Mouse (Mus musculus): ENCODE results near the gene Tbcd. TPM values are rescaled to one million over a fixed set of nuclear protein-coding genes. Genes with fewer than 3 reads are reported as not detected.

Tbcd gene
- 85.6 and 86.7 TPM in 2 replicates for total RNA-seq (2012; rRNA removed)
- 57.7 and 62.1 TPM in 2 replicates for total RNA-seq (2014; rRNA removed)
- 70.4 and 73.3 TPM in 2 replicates for polyA plus RNA-seq (2012; ENCODE audit: insufficient read length, low read depth)

DNA sequence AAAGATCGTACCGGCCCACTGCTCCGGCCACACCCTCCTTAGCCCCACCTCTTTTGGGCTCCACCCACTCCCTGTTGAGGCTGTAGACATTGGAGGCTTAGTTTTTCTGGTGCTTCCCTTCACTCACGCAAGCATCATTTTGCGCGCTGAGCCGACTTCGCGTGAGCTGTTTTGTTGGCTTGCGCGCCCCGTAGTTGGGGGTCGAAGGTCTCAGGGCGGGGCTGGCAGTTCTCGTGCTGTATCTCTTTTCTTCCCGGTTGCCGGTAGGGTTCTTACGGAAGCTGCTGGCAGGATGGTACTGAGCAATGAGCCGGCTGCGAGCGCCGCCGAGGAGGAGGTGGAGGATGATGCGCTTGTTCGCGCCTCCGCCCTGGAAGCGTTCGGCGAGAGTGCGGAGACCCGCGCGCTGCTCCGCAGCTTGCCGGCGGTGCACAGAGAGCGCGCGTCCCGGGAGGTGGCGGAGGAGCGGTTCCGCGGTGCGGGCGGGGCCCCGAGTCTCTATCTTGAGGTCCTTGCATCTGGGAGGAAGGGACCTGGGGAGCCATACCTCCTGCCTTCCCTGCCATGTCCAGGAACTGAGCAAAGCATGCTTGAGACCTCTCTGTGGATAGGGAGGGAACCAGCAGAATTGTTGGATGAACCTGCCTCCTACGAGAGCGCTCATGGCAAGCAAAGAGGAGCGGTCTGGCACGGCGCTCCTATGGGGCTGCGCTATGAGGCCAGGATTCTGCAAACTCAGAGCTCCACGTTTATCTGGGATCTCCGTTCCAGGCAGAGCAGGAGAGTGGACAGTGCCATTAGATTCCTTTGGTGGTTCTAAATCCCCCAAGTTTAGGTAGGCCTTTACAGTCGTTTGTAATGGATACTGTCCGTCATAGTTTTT, at the start of gene Tbcd:
Tbcd (plus strand) TSS at position 197 of the 883 bp plus-strand sequence.
- H3K27ac ChIP-seq (ENCODE audit: insufficient read depth, low read depth) = peak within 1 kb of the TSS; percentile 11
- dilution Hi-C loops (cut with MboI; ENCODE audit: extremely low pct_ligation_motif_present, extremely low pct_unique_long_range_greater_than_20kb, low sequenced_read_pairs) (no loop called here), in situ Hi-C loops (cut with MboI; ENCODE audit: low pct_ligation_motif_present, low pct_unique_long_range_greater_than_20kb, low sequenced_read_pairs) (no loop called here)
- H3K27me3 ChIP-seq (replicated peaks) = peaks cover 18% of the 10 kb centered on the region
- peaks cover 9 to 24% of the 10 kb centered on the region in 2 experiments for H3K4me1 ChIP-seq (ENCODE audit: control insufficient read depth in 1 of 2, insufficient read depth in 2 of 2)
- H3K9me3 ChIP-seq (replicated peaks; ENCODE audit: low read length) = no peaks in the 10 kb centered on the region
- H3K36me3 ChIP-seq (replicated peaks in 1 of 2; ENCODE audit: control insufficient read depth in 1 of 2, insufficient read depth in 1 of 2, low read length in 1 of 2) = peaks cover 13 to 29% of the 10 kb centered on the region in 2 experiments
- peak within 1 kb of the TSS; percentile 74 for H3K9ac ChIP-seq (ENCODE audit: insufficient read depth, low read depth)
- peak within 1 kb of the TSS; percentile 81 to 98 (median 89) for H3K4me3 ChIP-seq (replicated peaks in 1 of 3; ENCODE audit: low read depth in 2 of 3, low read length in 2 of 3, poor library complexity in 1 of 3)
- DNase-seq (ENCODE audit: extremely low read depth) = peak; percentile 99
- H3K4me2 ChIP-seq (ENCODE audit: insufficient read depth, low read depth, poor library complexity, severe bottlenecking) = peak within 1 kb of the TSS; percentile 96
- H3K79me2 ChIP-seq (replicated peaks; ENCODE audit: control insufficient read depth, extremely low read depth, insufficient read depth, poor library complexity, severe bottlenecking) = peaks cover 6% of the 10 kb centered on the region; the same call in 1 of the 2 replicates
- TF ChIP-seq MYC (IDR thresholded peaks at IDR 0.05; ENCODE audit: low read depth, low read length) (peak; percentile 83), RCOR1 (conservative IDR thresholded peaks at IDR 0.05; ENCODE audit: low read depth, low read length) (no peak; the same call in 1 of the 2 replicates), TBP (conservative IDR thresholded peaks at IDR 0.05; ENCODE audit: low read depth, low read length) (peak; percentile 67), EP300 (IDR thresholded peaks at IDR 0.05; ENCODE audit: low read length) (no peak), JUND (conservative IDR thresholded peaks at IDR 0.05; ENCODE audit: low read depth, low read length) (no peak), RAD21 (IDR thresholded peaks at IDR 0.05; ENCODE audit: low read depth, low read length) (no peak), CHD1 (IDR thresholded peaks at IDR 0.05; ENCODE audit: low read depth, low read length) (no peak), JUN (IDR thresholded peaks at IDR 0.05; ENCODE audit: insufficient read depth, low read depth, low read length) (no peak), SMC3 (IDR thresholded peaks at IDR 0.05; ENCODE audit: low read depth, low read length) (no peak), NELFE (IDR thresholded peaks at IDR 0.05; ENCODE audit: low read depth, low read length) (peak; percentile 75), HCFC1 (IDR thresholded peaks at IDR 0.05; ENCODE audit: low read depth, low read length) (peak; percentile 98), TCF12 (IDR thresholded peaks at IDR 0.05; ENCODE audit: low read depth, low read length) (peak; percentile 72; the same call in 1 of the 2 replicates), ZMIZ1 (IDR thresholded peaks at IDR 0.05; ENCODE audit: low read depth, low read length) (peak; percentile 81), MAFK (IDR thresholded peaks at IDR 0.05; ENCODE audit: insufficient replicate concordance, low read length) (no peak), CTCF (conservative IDR thresholded peaks at IDR 0.05 in 1 of 2, IDR thresholded peaks at IDR 0.05 in 1 of 2; ENCODE audit: low read depth in 2 of 2, low read length in 2 of 2) (no peak), MAX (IDR thresholded peaks at IDR 0.05; ENCODE audit: low read length) (peak; percentile 82; the same call in 1 of the 2 replicates), CHD2 (IDR thresholded peaks at IDR 0.05; ENCODE audit: low read length) (peak; percentile 98), ELF1 (IDR thresholded peaks at IDR 0.05; ENCODE audit: low read depth, low read length) (peak; percentile 98), POLR2A (IDR thresholded peaks at IDR 0.05; ENCODE audit: low read depth, low read length) (peak; percentile 93), PAX5 (IDR thresholded peaks at IDR 0.05; ENCODE audit: low read length) (no peak), GABPA (IDR thresholded peaks at IDR 0.05; ENCODE audit: insufficient replicate concordance, low read depth, low read length) (peak; percentile 37; the same call in 1 of the 2 replicates), E2F4 (IDR thresholded peaks at IDR 0.05; ENCODE audit: insufficient replicate concordance, low read depth, low read length) (peak; percentile 90; the same call in 1 of the 2 replicates), IRF4 (IDR thresholded peaks at IDR 0.05; ENCODE audit: low read depth, low read length) (peak; percentile 83), ZC3H11A (IDR thresholded peaks at IDR 0.05; ENCODE audit: low read depth, low read length) (no peak), SIN3A (IDR thresholded peaks at IDR 0.05; ENCODE audit: low read length) (peak; percentile 99), POLR2AphosphoS2 (IDR thresholded peaks at IDR 0.05; ENCODE audit: low read depth, low read length) (peak; percentile 70; the same call in 1 of the 2 replicates), ZKSCAN1 (IDR thresholded peaks at IDR 0.05; ENCODE audit: borderline replicate concordance, low read depth, low read length) (no peak), KAT2A (IDR thresholded peaks at IDR 0.05; ENCODE audit: insufficient replicate concordance, low read length) (peak; percentile 95), USF1 (IDR thresholded peaks at IDR 0.05; ENCODE audit: low read depth, low read length) (no peak), MAZ (IDR thresholded peaks at IDR 0.05; ENCODE audit: low read depth, low read length) (peak; percentile 99), ETS1 (conservative IDR thresholded peaks at IDR 0.05; ENCODE audit: low read depth, low read length) (no peak), MEF2A (IDR thresholded peaks at IDR 0.05; ENCODE audit: borderline replicate concordance, low read depth, low read length) (peak; percentile 86), MXI1 (IDR thresholded peaks at IDR 0.05; ENCODE audit: low read depth, low read length) (peak; percentile 99), BHLHE40 (IDR thresholded peaks at IDR 0.05; ENCODE audit: low read depth, low read length) (peak; percentile 71; the same call in 1 of the 2 replicates), ZNF384 (IDR thresholded peaks at IDR 0.05; ENCODE audit: low read depth, low read length) (peak; percentile 60), UBTF (IDR thresholded peaks at IDR 0.05; ENCODE audit: low read depth, low read length) (peak; percentile 67; the same call in 1 of the 2 replicates), NRF1 (IDR thresholded peaks at IDR 0.05; ENCODE audit: low read depth, low read length) (peak; percentile 55)

Data from CH12.LX (cell line).